In genomic region chr19:8251896-8252704, GRCm38 (mm10) we compare ENCODE assay signal across 8 mouse cellular contexts. TPM values are rescaled to one million over a fixed set of nuclear protein-coding genes. Genes with fewer than 3 reads are reported as not detected.
DNase-seq lines count a peak whose midpoint lies in the region; ATAC-seq and TF ChIP-seq lines count a peak whose summit lies in the region.

No protein-coding gene starts in this region.

- no peaks in the 10 kb centered on the region for H3K79me2 ChIP-seq in liver, adult 2 months (ENCODE audit: control insufficient read depth, insufficient read depth, low read length)

- TF ChIP-seq CTCF in intestine, postnatal 0 days (IDR thresholded peaks at IDR 0.05; ENCODE audit: low read depth) = no peak
- TF ChIP-seq CTCF in liver, adult 2 months (IDR thresholded peaks at IDR 0.05; ENCODE audit: low read depth, low read length) = no peak
- no peak for TF ChIP-seq CTCF in midbrain, postnatal 0 days (IDR thresholded peaks at IDR 0.05)

- H3K4me2 ChIP-seq in intestine, postnatal 0 days (replicated peaks; ENCODE audit: low read depth) = peak overlapping the region; percentile 87
- peak overlapping the region; percentile 55 for H3K4me2 ChIP-seq in midbrain, postnatal 0 days (ENCODE audit: low read depth, low read length, poor library complexity, severe bottlenecking)
- H3K4me2 ChIP-seq in stomach, embryonic 16.5 days (ENCODE audit: low read depth, low read length) = peak overlapping the region; percentile 63

- no peaks in the 10 kb centered on the region for H3K4me1 ChIP-seq in intestine, postnatal 0 days (replicated peaks; ENCODE audit: control insufficient read depth, insufficient read depth, low read length)
- 0 out of 2 replicates have a peak, but pooled peaks cover 3% of the 10 kb centered on the region for H3K4me1 ChIP-seq in liver, adult 2 months (ENCODE audit: control insufficient read depth, insufficient read depth, low read length)
- no peaks in the 10 kb centered on the region for H3K4me1 ChIP-seq in midbrain, postnatal 0 days (ENCODE audit: insufficient read depth, low read length)
- 0 out of 2 replicates have a peak, but pooled peaks cover 2% of the 10 kb centered on the region for H3K4me1 ChIP-seq in stomach, embryonic 16.5 days (ENCODE audit: control insufficient read depth, insufficient read depth, low read length)

- H3K9me3 ChIP-seq in intestine, postnatal 0 days (ENCODE audit: control insufficient read depth) = no peaks in the 10 kb centered on the region
- H3K9me3 ChIP-seq in midbrain, postnatal 0 days (ENCODE audit: low read length) = peaks cover 17% of the 10 kb centered on the region
- no peaks in the 10 kb centered on the region for H3K9me3 ChIP-seq in stomach, embryonic 16.5 days (replicated peaks; ENCODE audit: control insufficient read depth, low read length)

- TF ChIP-seq POLR2A in liver, adult 2 months (IDR thresholded peaks at IDR 0.05; ENCODE audit: extremely low read depth, insufficient read depth, low read length) = no peak

- peak; percentile 99 for ATAC-seq in intestine, postnatal 0 days
- peak; percentile 86 for ATAC-seq in midbrain, postnatal 0 days (ENCODE audit: low FRiP score)
- ATAC-seq in stomach, embryonic 16.5 days (ENCODE audit: insufficient read depth, low FRiP score) = peak; percentile 97

- no peaks in the 10 kb centered on the region for H3K27me3 ChIP-seq in intestine, postnatal 0 days (replicated peaks; ENCODE audit: control insufficient read depth, insufficient read depth, low read length)
- H3K27me3 ChIP-seq in liver, adult 2 months (ENCODE audit: control insufficient read depth, insufficient read depth, low read length) = 0 out of 2 replicates have a peak, but pooled peaks cover 3% of the 10 kb centered on the region
- H3K27me3 ChIP-seq in midbrain, postnatal 0 days (ENCODE audit: insufficient read depth, low read length) = no peaks in the 10 kb centered on the region
- no peaks in the 10 kb centered on the region for H3K27me3 ChIP-seq in stomach, embryonic 16.5 days (ENCODE audit: control insufficient read depth, insufficient read depth, low read length)

- DNase-seq in 3134 (ENCODE audit: extremely low read depth, insufficient read length, low spot score) = peak; percentile 72
- peak; percentile 38 to 84 for DNase-seq in adrenal gland, adult (ENCODE audit: inconsistent age in 2 of 2, low spot score in 1 of 2)
- DNase-seq in embryo, embryonic 10 days (ENCODE audit: low spot score) = peak; percentile 53
- DNase-seq in heart, adult 18-20 months = peak; percentile 43 to 52
- peak; percentile 75 for DNase-seq in liver, adult 2 months (ENCODE audit: extremely low read depth, low read depth, low spot score)
- DNase-seq in midbrain, postnatal 0 days (ENCODE audit: low spot score) = peak; percentile 59

- 10% methylated on average over 51 of the region's 58 CpGs for WGBS in intestine, postnatal 0 days
- 9% methylated on average over 55 of the region's 58 CpGs for WGBS in liver, adult 2 months
- 16% methylated on average over 46 of the region's 58 CpGs for WGBS in midbrain, postnatal 0 days
- 10% methylated on average over 53 of the region's 58 CpGs for whole genome bisulfite sequencing in stomach, embryonic 16.5 days

- no peaks in the 10 kb centered on the region for H3K36me3 ChIP-seq in intestine, postnatal 0 days (ENCODE audit: control insufficient read depth, insufficient read depth)
- H3K36me3 ChIP-seq in liver, adult 2 months (ENCODE audit: control insufficient read depth, insufficient read depth, low read length) = no peaks in the 10 kb centered on the region
- no peaks in the 10 kb centered on the region for H3K36me3 ChIP-seq in midbrain, postnatal 0 days (ENCODE audit: insufficient read depth, low read length)
- no peaks in the 10 kb centered on the region for H3K36me3 ChIP-seq in stomach, embryonic 16.5 days (ENCODE audit: control insufficient read depth, insufficient read depth, low read length)

- peak overlapping the region; percentile 66 for H3K4me3 ChIP-seq in intestine, postnatal 0 days (ENCODE audit: low read depth, low read length)
- peak overlapping the region; percentile 62 for H3K4me3 ChIP-seq in liver, adult 2 months (ENCODE audit: insufficient read depth, low read depth, low read length)
- H3K4me3 ChIP-seq in midbrain, postnatal 0 days (ENCODE audit: low read depth, low read length) = peak overlapping the region; percentile 43
- peak overlapping the region; percentile 65 for H3K4me3 ChIP-seq in stomach, embryonic 16.5 days (replicated peaks; ENCODE audit: low read length)

- H3K27ac ChIP-seq in intestine, postnatal 0 days (ENCODE audit: low read depth, low read length) = peak overlapping the region; percentile 74
- H3K27ac ChIP-seq in liver, adult 2 months (replicated peaks; ENCODE audit: insufficient read depth, low read depth, low read length) = peak overlapping the region; percentile 33; the same call in 1 of the 2 replicates
- peak overlapping the region; percentile 33 for H3K27ac ChIP-seq in midbrain, postnatal 0 days (ENCODE audit: low read depth, low read length)
- H3K27ac ChIP-seq in stomach, embryonic 16.5 days (ENCODE audit: low read length) = peak overlapping the region; percentile 78

- peak overlapping the region; percentile 60 for H3K9ac ChIP-seq in intestine, postnatal 0 days (ENCODE audit: low read depth, low read length)
- H3K9ac ChIP-seq in liver, adult 2 months (ENCODE audit: low read depth, low read length) = peak overlapping the region; percentile 68
- peak overlapping the region; percentile 65 for H3K9ac ChIP-seq in midbrain, postnatal 0 days (replicated peaks; ENCODE audit: low read length, poor library complexity, severe bottlenecking)
- peak overlapping the region; percentile 72 for H3K9ac ChIP-seq in stomach, embryonic 16.5 days (ENCODE audit: low read length)

RNA-seq across cellular contexts. Expression of gene Slc22a29, which starts 33.4 kb away (rescaled TPM):
- total RNA-seq in heart, adult 18-20 months (2021) = not detected
- polyA plus RNA-seq in intestine, postnatal 0 days (2015; fragmentation: Nextera tagmentation; extraction: Ambion mirVana) = not detected in 2 replicates
- 1.9 and 2.8 TPM in 2 replicates for total RNA-seq in liver, adult 2 months (2014; rRNA removed)
- 1.7 and 2.4 TPM in 2 replicates for polyA plus RNA-seq in liver, adult 2 months (2012; rRNA removed)
- not detected in 2 replicates for total RNA-seq in midbrain, postnatal 0 days (2014; rRNA removed)
- 0.21 TPM in 1 of 2 replicates, not detected in the other for polyA plus RNA-seq in midbrain, postnatal 0 days (2015; fragmentation: Nextera tagmentation; extraction: Ambion mirVana)
- 0.45 and 0.46 TPM in 2 replicates for polyA plus RNA-seq in stomach, embryonic 16.5 days (2015; fragmentation: Nextera tagmentation; extraction: Ambion mirVana)

Comparison
In these comparisons a context has a peak if more than half of its experiments do, and no peak if none do; other contexts are left out.
1. Peak in every context shown above with its lines: DNase-seq, ATAC-seq, H3K4me3 ChIP-seq and H3K27ac ChIP-seq.